Mouse (Mus musculus) heart, embryonic 16.5 days (tissue): ENCODE measurements around the gene Prdm16. TPM values are rescaled to one million over a fixed set of nuclear protein-coding genes. Genes with fewer than 3 reads are reported as not detected.

Source experiments
- ATAC-seq: fragments of 200-750 bp; cut with Nextera tagmentation; replicated peaks from 2 replicates; pipeline ENCODE4 v1.8.0; 2017; ENCODE audit warnings: moderate number of reproducible peaks; ENCODE audit not compliant: insufficient read depth, low FRiP score; ENCODE audit errors: extremely low read depth
- H3K27ac ChIP-seq: fragments of 300-500 bp; sonication (generic); 2 replicates; pipeline ENCODE4 v1.5.1; 2014; ENCODE audit warnings: mild to moderate bottlenecking, low read length, control low read depth, moderate library complexity
- H3K27me3 ChIP-seq: fragments of 300-500 bp; sonication (generic); 2 replicates; pipeline ENCODE4 v1.6.1; 2014; ENCODE audit warnings: low read length, mixed read lengths; ENCODE audit not compliant: control insufficient read depth, insufficient read depth
- H3K36me3 ChIP-seq: fragments of 300-500 bp; sonication (generic); 2 replicates; pipeline ENCODE4 v1.6.1; 2014; ENCODE audit not compliant: control insufficient read depth, insufficient read depth
- H3K4me1 ChIP-seq: fragments of 300-500 bp; sonication (generic); 2 replicates; pipeline ENCODE4 v1.6.1; 2014; ENCODE audit warnings: low read length, mixed read lengths; ENCODE audit not compliant: control insufficient read depth, insufficient read depth
- H3K4me2 ChIP-seq: fragments of 300-500 bp; sonication (generic); 2 replicates; pipeline ENCODE4 v1.6.1; 2014; ENCODE audit warnings: low read depth, mild to moderate bottlenecking, control low read depth, low read length
- H3K4me3 ChIP-seq: fragments of 300-500 bp; sonication (generic); 2 replicates; pipeline ENCODE4 v1.5.1; 2014; ENCODE audit warnings: mild to moderate bottlenecking, control low read depth, low read length
- H3K9ac ChIP-seq: fragments of 300-500 bp; sonication (generic); 2 replicates; pipeline ENCODE4 v1.6.1; 2014; ENCODE audit warnings: low read length, control low read depth
- H3K9me3 ChIP-seq: fragments of 300-500 bp; sonication (generic); replicated peaks from 2 replicates; pipeline ENCODE4 v1.6.1; 2016; ENCODE audit warnings: low read length; ENCODE audit not compliant: control insufficient read depth
- WGBS: fragments of 180-500 bp; shearing (Covaris S2); extraction: QIAGEN DNeasy Blood & Tissue Kit; methylation state at CpG from one replicate; pipeline ENCODE4 v1.1.7; 2014; 5-methylcytosine and 5-hydroxymethylcytosine counted together
- polyA plus RNA-seq: library from polyadenylated mRNA; unstranded; fragments of >200 nt; fragmentation: Nextera tagmentation; extraction: Ambion mirVana; gene quantifications from 2 replicates; pipeline ENCODE4 v1.2.1, GENCODE M21; 2015

Gene Prdm16
- polyA plus RNA-seq, 1 experiment from 2014 or later, result 18.2 TPM

DNA sequence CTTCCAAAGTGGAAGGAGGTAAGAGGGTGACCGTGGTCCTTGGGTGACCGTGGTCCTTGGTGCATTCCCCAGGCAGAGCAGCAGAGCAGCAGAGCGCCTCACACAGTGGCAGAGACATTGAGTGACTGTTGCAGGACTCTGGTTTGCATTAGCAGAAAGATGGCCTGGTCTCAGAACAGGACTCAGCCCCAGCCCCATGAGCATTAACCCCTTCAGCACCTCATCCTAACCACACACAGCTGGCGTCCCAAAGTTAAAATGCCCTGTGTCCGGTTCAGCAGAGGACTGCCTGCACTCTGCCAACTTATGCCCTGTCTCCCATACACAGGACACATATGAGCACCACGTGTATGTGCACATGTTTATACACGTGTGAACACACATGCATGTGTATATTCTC is 209.8 kb downstream of the Prdm16 start:
- H3K9me3 ChIP-seq, result no peaks in the 10 kb centered on the region
- ATAC-seq, result no peak
- no peaks in the 10 kb centered on the region for H3K36me3 ChIP-seq
- H3K4me1 ChIP-seq, result peaks cover 26% of the 10 kb centered on the region
- no peak overlapping the region for H3K9ac ChIP-seq
- H3K27ac ChIP-seq, result no peak overlapping the region
- no peak overlapping the region for H3K4me3 ChIP-seq
- no peaks in the 10 kb centered on the region; the same call in 1 of the 2 replicates for H3K27me3 ChIP-seq
- H3K4me2 ChIP-seq, result no peak overlapping the region
- WGBS, result 72% methylated on average over 7 of the region's 7 CpGs

- H3K4me1 ChIP-seq, result peaks cover 26% of the 10 kb centered on the region
- no peak overlapping the region for H3K4me3 ChIP-seq
- no peak overlapping the region for H3K4me2 ChIP-seq
- H3K36me3 ChIP-seq, result no peaks in the 10 kb centered on the region
- peak overlapping the region; percentile 51; the same call in 1 of the 2 replicates for H3K27ac ChIP-seq
- 0 out of 2 replicates have a peak, but pooled peaks have one; percentile 23 for ATAC-seq
- WGBS, result 51% methylated on average over 17 of the region's 17 CpGs
- H3K9ac ChIP-seq, result no peak overlapping the region
- no peaks in the 10 kb centered on the region; the same call in 1 of the 2 replicates for H3K27me3 ChIP-seq
- H3K9me3 ChIP-seq, result no peaks in the 10 kb centered on the region
Measured at GRCm38 (mm10) chr4:154425284-154425683, 211.4 kb downstream of the Prdm16 start.

DNA sequence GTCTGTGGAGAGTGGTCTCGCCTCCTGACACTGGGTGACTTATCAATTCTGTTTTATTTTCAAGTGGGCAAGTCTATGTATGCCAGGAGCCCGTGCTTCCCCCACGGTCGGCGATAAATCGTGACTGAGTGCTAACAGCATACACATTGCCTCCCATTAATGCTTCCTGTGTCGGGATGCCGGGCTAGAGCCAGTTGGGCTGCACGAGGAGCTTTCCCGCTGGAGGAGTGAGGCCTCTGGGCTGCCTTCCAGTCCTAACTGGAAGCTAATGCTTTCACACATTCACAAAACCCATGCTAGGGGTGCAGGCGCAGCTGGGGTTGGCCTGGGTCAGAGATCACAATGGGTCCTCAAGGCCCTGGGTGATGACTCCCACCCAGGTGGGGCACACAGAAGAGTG is 212.0 kb downstream of the Prdm16 start:
- Histone ChIP-seq H3K36me3 (no peaks in the 10 kb centered on the region), H3K4me3 (no peak overlapping the region), H3K27ac (peak overlapping the region; percentile 51), H3K27me3 (no peaks in the 10 kb centered on the region; the same call in 1 of the 2 replicates), H3K9me3 (no peaks in the 10 kb centered on the region), H3K9ac (no peak overlapping the region), H3K4me1 (peaks cover 26% of the 10 kb centered on the region), H3K4me2 (no peak overlapping the region)
- ATAC-seq, result peak; percentile 50
- 20% methylated on average over 11 of the region's 11 CpGs for WGBS

GRCm38 (mm10) chr4:154422431-154422913 is 214.2 kb downstream of the Prdm16 start:
- ATAC-seq, result no peak
- Histone ChIP-seq H3K9ac (no peak overlapping the region), H3K4me1 (peaks cover 26% of the 10 kb centered on the region), H3K4me3 (no peak overlapping the region), H3K27me3 (no peaks in the 10 kb centered on the region; the same call in 1 of the 2 replicates), H3K36me3 (0 out of 2 replicates have a peak, but pooled peaks cover 5% of the 10 kb centered on the region), H3K9me3 (peaks cover 5% of the 10 kb centered on the region; the same call in 1 of the 2 replicates), H3K27ac (no peak overlapping the region), H3K4me2 (no peak overlapping the region)
- 13% methylated on average over 10 of the region's 10 CpGs for WGBS

GRCm38 (mm10) chr4:154420749-154421148 is 215.9 kb downstream of the Prdm16 start:
- Histone ChIP-seq H3K36me3 (0 out of 2 replicates have a peak, but pooled peaks cover 5% of the 10 kb centered on the region), H3K4me3 (no peak overlapping the region), H3K27me3 (no peaks in the 10 kb centered on the region; the same call in 1 of the 2 replicates), H3K9ac (no peak overlapping the region), H3K9me3 (peaks cover 5% of the 10 kb centered on the region; the same call in 1 of the 2 replicates), H3K4me2 (no peak overlapping the region), H3K27ac (no peak overlapping the region), H3K4me1 (peaks cover 24% of the 10 kb centered on the region)
- no peak for ATAC-seq
- whole genome bisulfite sequencing, result 90% methylated on average over 17 of the region's 17 CpGs

- no peak overlapping the region for H3K27ac ChIP-seq
- H3K9me3 ChIP-seq, result peaks cover 5% of the 10 kb centered on the region; the same call in 1 of the 2 replicates
- H3K27me3 ChIP-seq, result no peaks in the 10 kb centered on the region; the same call in 1 of the 2 replicates
- 77% methylated on average over 4 of the region's 4 CpGs for WGBS
- no peak overlapping the region for H3K4me2 ChIP-seq
- H3K4me1 ChIP-seq, result peaks cover 14% of the 10 kb centered on the region
- no peak for ATAC-seq
- H3K36me3 ChIP-seq, result 0 out of 2 replicates have a peak, but pooled peaks cover 5% of the 10 kb centered on the region
- no peak overlapping the region for H3K9ac ChIP-seq
- H3K4me3 ChIP-seq, result no peak overlapping the region
Measured at GRCm38 (mm10) chr4:154419766-154420165, 216.9 kb downstream of the Prdm16 start.

- ATAC-seq, result no peak
- 27% methylated on average over 2 of the region's 2 CpGs for WGBS
- no peaks in the 10 kb centered on the region; the same call in 1 of the 2 replicates for H3K27me3 ChIP-seq
Measured at GRCm38 (mm10) chr4:154418993-154419392, 217.7 kb downstream of the Prdm16 start.

DNA sequence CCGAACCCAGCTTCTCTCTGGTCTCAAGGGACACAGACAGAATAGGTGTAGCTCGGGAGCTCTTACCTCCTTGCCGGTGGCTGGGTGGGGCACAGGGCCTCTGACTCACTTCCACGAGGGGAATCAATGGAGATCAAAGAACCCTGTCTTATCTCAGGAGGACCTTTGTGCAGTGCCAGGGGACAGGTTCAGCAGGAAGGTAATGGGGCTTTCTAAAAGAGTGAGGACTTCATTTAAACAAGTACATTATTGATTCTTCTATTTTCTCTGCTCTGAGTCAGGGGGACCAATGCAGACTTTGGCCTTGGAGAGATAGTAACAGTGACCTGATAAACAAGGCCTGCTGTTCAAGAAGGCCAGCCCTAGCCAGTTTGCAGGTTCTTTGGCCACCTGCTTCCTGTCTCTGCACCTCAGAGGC is 218.3 kb downstream of the Prdm16 start:
- H3K4me2 ChIP-seq, result no peak overlapping the region
- H3K9me3 ChIP-seq, result peaks cover 5% of the 10 kb centered on the region; the same call in 1 of the 2 replicates
- no peak for ATAC-seq
- H3K4me1 ChIP-seq, result peaks cover 6% of the 10 kb centered on the region
- no peaks in the 10 kb centered on the region; the same call in 1 of the 2 replicates for H3K27me3 ChIP-seq
- WGBS, result 61% methylated on average over 4 of the region's 4 CpGs
- no peak overlapping the region for H3K9ac ChIP-seq
- H3K4me3 ChIP-seq, result no peak overlapping the region
- H3K36me3 ChIP-seq, result 0 out of 2 replicates have a peak, but pooled peaks cover 5% of the 10 kb centered on the region
- H3K27ac ChIP-seq, result no peak overlapping the region

More at GRCm38 (mm10) chr4:154418993-154419392, 217.7 kb downstream of the Prdm16 start:
- H3K9me3 ChIP-seq, result peaks cover 5% of the 10 kb centered on the region; the same call in 1 of the 2 replicates
- peaks cover 8% of the 10 kb centered on the region for H3K4me1 ChIP-seq
- no peak overlapping the region for H3K4me2 ChIP-seq
- no peak overlapping the region for H3K4me3 ChIP-seq
- no peak overlapping the region for H3K9ac ChIP-seq
- 0 out of 2 replicates have a peak, but pooled peaks cover 5% of the 10 kb centered on the region for H3K36me3 ChIP-seq
- H3K27ac ChIP-seq, result no peak overlapping the region

DNA sequence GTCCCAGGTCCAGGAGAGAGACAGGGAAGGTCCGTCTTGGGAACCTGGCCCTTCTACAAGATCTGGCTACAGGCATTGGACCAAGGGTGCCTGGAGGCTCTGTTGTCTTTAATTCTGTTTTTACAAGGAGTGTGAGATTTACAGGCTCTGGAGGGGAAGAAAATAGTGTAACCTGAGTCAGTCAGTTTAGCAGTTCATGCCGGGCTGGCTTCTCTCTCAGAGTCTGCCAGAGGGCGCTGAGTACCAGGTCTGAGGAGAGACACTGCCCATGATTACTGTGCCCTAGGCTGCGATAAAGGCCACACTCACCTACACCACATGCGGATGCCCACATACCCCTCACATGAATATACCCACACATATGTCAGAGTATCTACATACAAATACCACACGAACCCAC is 219.9 kb downstream of the Prdm16 start:
- no peak overlapping the region for H3K4me3 ChIP-seq
- no peak overlapping the region for H3K9ac ChIP-seq
- peaks cover 5% of the 10 kb centered on the region; the same call in 1 of the 2 replicates for H3K9me3 ChIP-seq
- ATAC-seq, result no peak
- no peaks in the 10 kb centered on the region; the same call in 1 of the 2 replicates for H3K27me3 ChIP-seq
- H3K4me2 ChIP-seq, result no peak overlapping the region
- 0 out of 2 replicates have a peak, but pooled peaks cover 5% of the 10 kb centered on the region for H3K36me3 ChIP-seq
- peaks cover 5% of the 10 kb centered on the region for H3K4me1 ChIP-seq
- H3K27ac ChIP-seq, result no peak overlapping the region
- WGBS, result 63% methylated on average over 6 of the region's 6 CpGs
